Mouse (Mus musculus) stomach, embryonic 16.5 days (tissue): ENCODE measurements at regions not wholly inside any gene's neighbourhood (a gene's known extent, or its start where the extent isn't known, plus 50 kb on each side); places are given as distances from the start of the nearest gene placed in this dataset.

Source experiments
- ATAC-seq: fragments of 200-750 bp; cut with Nextera tagmentation; 2 replicates; pipeline ENCODE4 v1.8.0; 2017; ENCODE audit warnings: moderate number of reproducible peaks, moderate TSS enrichment; ENCODE audit not compliant: insufficient read depth, low FRiP score
- H3K27ac ChIP-seq: fragments of 300-500 bp; sonication (generic); 2 replicates; pipeline ENCODE4 v1.5.1; 2014; ENCODE audit warnings: low read length
- H3K27me3 ChIP-seq: fragments of 300-500 bp; sonication (generic); 2 replicates; pipeline ENCODE4 v1.6.1; 2014; ENCODE audit warnings: low read length, control low read depth, mixed read lengths; ENCODE audit not compliant: control insufficient read depth, insufficient read depth
- H3K36me3 ChIP-seq: fragments of 300-500 bp; sonication (generic); 2 replicates; pipeline ENCODE4 v1.6.1; 2014; ENCODE audit warnings: low read length; ENCODE audit not compliant: control insufficient read depth, insufficient read depth
- H3K4me1 ChIP-seq: fragments of 300-500 bp; sonication (generic); 2 replicates; pipeline ENCODE4 v1.6.1; 2014; ENCODE audit warnings: low read length, control low read depth, mixed read lengths; ENCODE audit not compliant: control insufficient read depth, insufficient read depth
- H3K4me2 ChIP-seq: fragments of 300-500 bp; sonication (generic); 2 replicates; pipeline ENCODE4 v1.6.1; 2014; ENCODE audit warnings: low read depth, low read length, mixed read lengths
- H3K4me3 ChIP-seq: fragments of 300-500 bp; sonication (generic); replicated peaks from 2 replicates; pipeline ENCODE4 v1.5.1; 2014; ENCODE audit warnings: mild to moderate bottlenecking, low read length
- H3K9ac ChIP-seq: fragments of 300-500 bp; sonication (generic); 2 replicates; pipeline ENCODE4 v1.6.1; 2014; ENCODE audit warnings: low read length
- H3K9me3 ChIP-seq: fragments of 300-500 bp; sonication (generic); replicated peaks from 2 replicates; pipeline ENCODE4 v1.6.1; 2016; ENCODE audit warnings: low read length, control low read depth; ENCODE audit not compliant: control insufficient read depth
- WGBS: fragments of 180-500 bp; shearing (Covaris S2); extraction: QIAGEN DNeasy Blood & Tissue Kit; methylation state at CpG from one replicate; pipeline ENCODE4 v1.1.7; 2014; 5-methylcytosine and 5-hydroxymethylcytosine counted together

DNA sequence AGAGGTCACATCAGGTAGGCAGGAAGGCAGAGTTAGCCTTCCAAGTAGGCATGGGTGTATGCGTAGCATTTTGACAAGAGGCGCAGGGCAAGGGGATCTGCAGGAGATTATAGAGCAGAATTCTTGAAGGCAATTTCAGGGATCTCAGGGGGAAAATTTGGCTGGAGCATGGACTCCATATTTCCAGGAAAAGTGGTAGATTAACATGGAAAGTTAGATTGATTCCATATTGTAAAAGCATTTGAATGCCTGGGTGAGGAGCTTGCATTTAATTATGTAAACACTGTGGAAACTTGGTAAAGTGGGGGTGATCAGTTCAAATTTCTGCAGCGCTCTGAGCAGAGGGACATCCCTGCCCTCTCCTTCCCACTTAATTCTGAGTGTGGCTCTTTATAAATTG lies 146.7 kb downstream of the Pax3 start:
- H3K9ac ChIP-seq, result no peak overlapping the region
- H3K4me3 ChIP-seq, result no peak overlapping the region
- no peak overlapping the region for H3K4me2 ChIP-seq
- H3K4me1 ChIP-seq, result no peaks in the 10 kb centered on the region
- no peak overlapping the region for H3K27ac ChIP-seq
- no peaks in the 10 kb centered on the region for H3K36me3 ChIP-seq
- no peaks in the 10 kb centered on the region for H3K9me3 ChIP-seq
- WGBS, result 76% methylated on average over 3 of the region's 3 CpGs
- no peak for ATAC-seq
- H3K27me3 ChIP-seq, result no peaks in the 10 kb centered on the region

GRCm38 (mm10) chr1:78032336-78032735 lies 164.6 kb downstream of the Pax3 start:
- Histone ChIP-seq H3K9ac (no peak overlapping the region), H3K36me3 (no peaks in the 10 kb centered on the region), H3K4me1 (no peaks in the 10 kb centered on the region), H3K4me3 (no peak overlapping the region), H3K27ac (no peak overlapping the region), H3K4me2 (no peak overlapping the region), H3K27me3 (no peaks in the 10 kb centered on the region), H3K9me3 (no peaks in the 10 kb centered on the region)
- 70% methylated on average over 2 of the region's 2 CpGs for WGBS
- ATAC-seq, result no peak

- Histone ChIP-seq H3K4me2 (no peak overlapping the region), H3K36me3 (no peaks in the 10 kb centered on the region), H3K4me1 (no peaks in the 10 kb centered on the region), H3K27ac (no peak overlapping the region), H3K4me3 (no peak overlapping the region), H3K27me3 (no peaks in the 10 kb centered on the region), H3K9me3 (no peaks in the 10 kb centered on the region), H3K9ac (no peak overlapping the region)
- no peak for ATAC-seq
- 40% methylated on average over 6 of the region's 6 CpGs for WGBS
Measured at GRCm38 (mm10) chr1:78021766-78022165, 175.2 kb downstream of the Pax3 start.

- no peaks in the 10 kb centered on the region for H3K36me3 ChIP-seq
- no peak for ATAC-seq
- H3K9me3 ChIP-seq, result no peaks in the 10 kb centered on the region
- no peak overlapping the region for H3K4me2 ChIP-seq
- no peaks in the 10 kb centered on the region for H3K27me3 ChIP-seq
- H3K4me1 ChIP-seq, result no peaks in the 10 kb centered on the region
- no peak overlapping the region for H3K27ac ChIP-seq
- no peak overlapping the region for H3K4me3 ChIP-seq
- no peak overlapping the region for H3K9ac ChIP-seq
- WGBS, result 77% methylated on average over 6 of the region's 6 CpGs
Measured at GRCm38 (mm10) chr1:78021014-78021413, 175.9 kb downstream of the Pax3 start.

DNA sequence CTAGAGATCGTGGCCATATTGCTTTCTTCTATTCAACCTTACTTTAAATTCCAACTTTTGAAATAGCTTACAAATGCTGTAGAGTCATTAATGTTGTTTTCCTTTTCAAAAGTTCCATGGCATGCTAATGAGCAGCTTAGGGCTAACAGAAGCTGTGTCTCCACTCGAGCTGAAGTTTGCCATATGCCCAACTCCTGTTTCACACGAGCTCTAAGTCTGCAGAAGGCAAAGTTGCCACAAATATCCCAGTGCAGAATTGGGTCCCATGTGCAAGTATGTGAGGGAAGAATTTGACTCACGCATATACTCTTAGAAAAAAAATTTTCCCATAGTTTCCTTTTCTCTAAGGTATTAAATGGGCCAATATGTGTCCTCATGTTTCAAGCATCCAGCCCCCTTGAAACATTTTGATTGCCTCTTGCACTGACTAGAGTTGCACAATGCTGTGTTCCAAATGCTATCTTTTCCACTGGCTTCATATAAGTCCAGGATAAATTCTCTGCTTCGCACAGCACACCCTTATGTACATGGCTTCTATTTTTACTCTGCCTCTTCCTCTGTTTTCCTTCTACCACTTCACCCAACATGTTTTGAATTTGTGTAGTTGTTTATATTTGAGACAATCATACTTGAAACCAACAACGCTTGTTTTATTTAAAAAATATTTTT lies 178.9 kb downstream of the Pax3 start:
- 80% methylated on average over 6 of the region's 6 CpGs for WGBS
- no peak overlapping the region for H3K4me3 ChIP-seq
- no peaks in the 10 kb centered on the region for H3K27me3 ChIP-seq
- no peak overlapping the region for H3K9ac ChIP-seq
- H3K4me2 ChIP-seq, result no peak overlapping the region
- H3K27ac ChIP-seq, result no peak overlapping the region
- no peaks in the 10 kb centered on the region for H3K36me3 ChIP-seq
- no peaks in the 10 kb centered on the region for H3K4me1 ChIP-seq
- ATAC-seq, result no peak
- no peaks in the 10 kb centered on the region for H3K9me3 ChIP-seq

DNA sequence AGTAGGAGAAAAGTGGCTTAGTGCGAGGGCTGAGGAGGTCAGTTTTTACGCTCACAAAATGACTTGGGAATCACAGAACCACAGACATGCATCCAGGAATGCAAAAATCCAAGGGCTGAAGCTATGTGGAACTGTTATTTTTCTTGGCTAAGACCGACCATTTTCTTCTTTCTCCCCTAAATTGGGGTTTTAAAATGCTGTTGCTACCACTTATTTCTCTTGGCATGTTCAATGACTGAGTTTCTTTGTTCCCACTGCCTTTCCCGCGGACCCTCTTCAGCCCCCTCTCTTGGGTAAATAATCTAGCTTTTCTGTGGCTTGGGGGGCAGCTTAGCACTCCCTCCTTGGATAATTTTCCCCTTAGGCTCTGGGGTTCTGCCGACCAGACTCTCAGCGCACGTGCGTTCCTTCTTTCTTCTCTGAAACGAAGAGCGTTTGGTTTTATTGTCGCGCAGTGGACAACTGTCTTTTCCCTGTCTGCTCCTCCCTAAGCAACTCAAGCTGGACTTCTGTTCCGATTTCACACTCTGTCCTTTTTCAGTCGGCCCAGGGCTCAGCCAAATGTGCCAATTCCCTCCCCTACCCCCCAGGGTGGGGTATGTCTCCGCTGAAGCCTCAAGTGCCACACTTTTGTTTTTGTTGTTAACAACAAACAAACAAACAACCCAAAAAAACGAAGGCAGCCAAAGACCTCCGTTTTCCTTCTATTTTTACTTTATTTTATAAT lies 180.2 kb downstream of the Pax3 start:
- Histone ChIP-seq H3K4me2 (no peak overlapping the region), H3K36me3 (no peaks in the 10 kb centered on the region), H3K9ac (no peak overlapping the region), H3K9me3 (no peaks in the 10 kb centered on the region), H3K4me3 (no peak overlapping the region), H3K27ac (no peak overlapping the region), H3K27me3 (no peaks in the 10 kb centered on the region), H3K4me1 (no peaks in the 10 kb centered on the region)
- no peak for ATAC-seq
- 61% methylated on average over 18 of the region's 18 CpGs for WGBS

DNA sequence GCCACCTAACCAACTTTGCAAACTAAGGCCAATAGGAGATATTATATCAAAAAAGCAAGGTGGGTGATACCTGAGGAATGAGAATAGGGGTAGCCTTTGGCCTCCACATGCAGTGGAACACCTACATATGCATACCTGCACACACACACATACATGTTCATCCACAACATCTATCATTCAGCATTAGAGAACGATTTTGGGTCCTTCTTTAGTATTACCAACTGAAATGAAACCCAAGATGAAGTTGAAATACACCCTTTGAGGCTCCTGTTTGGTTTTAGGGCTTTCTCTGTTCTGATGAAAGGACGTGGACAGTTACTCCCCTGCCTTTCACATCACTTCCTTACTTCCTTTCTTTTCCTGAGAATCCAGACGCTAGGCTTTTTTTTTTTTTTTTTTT lies 180.9 kb downstream of the Pax3 start:
- no peaks in the 10 kb centered on the region for H3K27me3 ChIP-seq
- no peak overlapping the region for H3K27ac ChIP-seq
- no peaks in the 10 kb centered on the region for H3K36me3 ChIP-seq
- no peak overlapping the region for H3K4me3 ChIP-seq
- no peak overlapping the region for H3K4me2 ChIP-seq
- H3K9ac ChIP-seq, result no peak overlapping the region
- no peaks in the 10 kb centered on the region for H3K4me1 ChIP-seq
- 42% methylated on average over 3 of the region's 3 CpGs for WGBS
- H3K9me3 ChIP-seq, result no peaks in the 10 kb centered on the region
- no peak for ATAC-seq

DNA sequence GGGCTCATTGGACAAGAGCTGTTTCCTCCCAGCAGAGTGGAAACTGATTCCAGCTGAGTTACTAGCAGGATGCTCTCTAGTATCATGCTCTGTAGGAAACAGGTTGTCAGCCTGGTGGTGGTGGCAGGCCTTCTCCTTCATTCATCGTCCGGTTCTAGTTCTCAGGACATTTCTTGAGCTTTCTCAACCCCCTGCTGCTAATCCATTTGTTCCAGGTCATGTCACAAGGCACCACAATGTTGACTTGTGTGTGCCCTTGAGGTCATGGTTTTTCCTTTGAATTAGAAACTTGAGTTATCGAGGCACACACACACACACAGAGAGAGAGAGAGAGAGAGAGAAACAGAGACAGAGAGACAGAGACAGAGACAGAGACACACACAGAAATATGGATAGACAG lies 183.5 kb downstream of the Pax3 start:
- H3K4me3 ChIP-seq, result no peak overlapping the region
- no peaks in the 10 kb centered on the region for H3K9me3 ChIP-seq
- H3K9ac ChIP-seq, result no peak overlapping the region
- no peaks in the 10 kb centered on the region for H3K4me1 ChIP-seq
- no peak overlapping the region for H3K27ac ChIP-seq
- ATAC-seq, result no peak
- H3K27me3 ChIP-seq, result no peaks in the 10 kb centered on the region
- H3K4me2 ChIP-seq, result no peak overlapping the region
- WGBS, result 52% methylated on average over 3 of the region's 3 CpGs
- H3K36me3 ChIP-seq, result no peaks in the 10 kb centered on the region

DNA sequence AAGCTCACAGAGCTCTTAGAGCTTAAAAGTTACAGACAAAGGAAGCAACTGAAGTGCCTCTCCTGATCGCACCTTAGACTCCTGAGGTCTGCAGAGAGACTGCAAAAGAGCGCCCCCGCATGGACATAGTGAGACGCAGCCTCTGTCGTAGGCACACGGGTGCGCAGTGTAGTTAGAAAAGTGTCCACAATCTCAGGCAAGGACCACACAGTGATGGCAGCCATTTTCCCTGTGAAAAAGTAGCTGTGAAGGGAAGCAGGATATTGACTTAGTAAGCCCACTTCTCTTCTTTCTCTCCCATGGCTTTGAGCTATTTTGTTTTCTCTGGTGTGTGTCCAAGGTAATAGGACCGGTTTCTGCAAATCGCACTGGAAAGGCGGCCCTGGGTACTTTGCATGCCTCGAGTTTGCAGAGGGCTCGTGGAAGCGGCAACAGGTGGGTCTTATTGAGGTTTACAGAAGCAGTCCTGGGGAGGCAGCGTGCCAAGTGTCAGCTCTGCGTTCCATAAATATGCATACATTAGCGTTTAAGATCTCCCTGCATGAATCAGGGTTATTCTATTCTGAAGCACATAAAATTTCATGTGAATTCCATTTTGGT lies 188.0 kb downstream of the Pax3 start:
- WGBS, result 21% methylated on average over 16 of the region's 16 CpGs

More for the DNA sequence above, 188.0 kb downstream of the Pax3 start:
- Histone ChIP-seq H3K27ac (no peak overlapping the region), H3K4me2 (peak overlapping the region; percentile 27), H3K27me3 (no peaks in the 10 kb centered on the region), H3K36me3 (no peaks in the 10 kb centered on the region), H3K9ac (no peak overlapping the region), H3K4me1 (no peaks in the 10 kb centered on the region), H3K9me3 (no peaks in the 10 kb centered on the region), H3K4me3 (no peak overlapping the region)
- 0 out of 2 replicates have a peak, but pooled peaks have one; percentile 44 for ATAC-seq
